Mouse (Mus musculus) forebrain, postnatal 0 days (tissue): ENCODE data around the gene Clec12a. TPM values are rescaled to one million over a fixed set of nuclear protein-coding genes. Genes with fewer than 3 reads are reported as not detected.

Experiments
- ATAC-seq: fragments of 200-750 bp; cut with Nextera tagmentation; 2 replicates; pipeline ENCODE4 v1.8.0; 2017; ENCODE audit warnings: mild to moderate bottlenecking, moderate library complexity
- DNase-seq: peaks from one replicate; pipeline ENCODE4 v3.0.0-alpha.2; 2015
- H3K27ac ChIP-seq: fragments of 300-500 bp; sonication (generic); 2 replicates; pipeline ENCODE4 v1.5.1; 2014; ENCODE audit warnings: low read depth, mild to moderate bottlenecking, antibody characterized with exemption, low read length, moderate library complexity, mixed read lengths
- H3K27me3 ChIP-seq: fragments of 300-500 bp; sonication (generic); 2 replicates; pipeline ENCODE4 v1.6.1; 2014; ENCODE audit warnings: mild to moderate bottlenecking, low read length, mixed read lengths; ENCODE audit not compliant: insufficient read depth
- H3K36me3 ChIP-seq: fragments of 300-500 bp; sonication (generic); 2 replicates; pipeline ENCODE4 v1.6.1; 2014; ENCODE audit warnings: mild to moderate bottlenecking, moderate library complexity; ENCODE audit not compliant: insufficient read depth
- H3K4me1 ChIP-seq: fragments of 300-500 bp; sonication (generic); 2 replicates; pipeline ENCODE4 v1.6.1; 2014; ENCODE audit warnings: antibody characterized with exemption; ENCODE audit not compliant: insufficient read depth
- H3K4me2 ChIP-seq: fragments of 300-500 bp; sonication (generic); 2 replicates; pipeline ENCODE4 v1.6.1; 2014; ENCODE audit warnings: low read depth, mild to moderate bottlenecking, moderate library complexity
- H3K4me3 ChIP-seq: fragments of 300-500 bp; sonication (generic); 2 replicates; pipeline ENCODE4 v1.5.1; 2014; ENCODE audit warnings: low read depth, low read length, mixed read lengths
- H3K9ac ChIP-seq: fragments of 300-500 bp; sonication (generic); 2 replicates; pipeline ENCODE4 v1.6.1; 2014; ENCODE audit warnings: mild to moderate bottlenecking
- H3K9me3 ChIP-seq: fragments of 300-500 bp; sonication (generic); 2 replicates; pipeline ENCODE4 v1.6.1; 2016; ENCODE audit warnings: low read length
- CTCF ChIP-seq: sonication (generic); IDR thresholded peaks from 2 replicates; pipeline ENCODE4 v1.5.1; 2016; ENCODE audit warnings: antibody characterized with exemption, control low read depth, low read depth
- WGBS: fragments of 180-500 bp; shearing (Covaris S2); extraction: QIAGEN DNeasy Blood & Tissue Kit; methylation state at CpG from one replicate; pipeline ENCODE4 v1.1.7; 2014; 5-methylcytosine and 5-hydroxymethylcytosine counted together
- polyA plus RNA-seq: library from polyadenylated mRNA; unstranded; fragments of >200 nt; fragmentation: Nextera tagmentation; extraction: Ambion mirVana; gene quantifications from 2 replicates; pipeline ENCODE4 v1.2.1, GENCODE M21; 2015
- total RNA-seq: library from RNA; depleted of rRNA; stranded (reverse); fragments of >200 nt; gene quantifications from 2 replicates; pipeline ENCODE4 v1.2.3, GENCODE M21; 2014

Gene Clec12a
- total and polyA plus RNA-seq, 2 experiments from 2014 or later = 0.12 to 2.7 TPM

- no peaks in the 10 kb centered on the region for H3K27me3 ChIP-seq
- H3K9me3 ChIP-seq = 0 out of 2 replicates have a peak, but pooled peaks cover 2% of the 10 kb centered on the region
- H3K4me1 ChIP-seq = no peaks in the 10 kb centered on the region
- H3K4me2 ChIP-seq = no peak overlapping the region
- no peak for TF ChIP-seq CTCF
- no peak for ATAC-seq
- no peak overlapping the region for H3K27ac ChIP-seq
- H3K36me3 ChIP-seq = no peaks in the 10 kb centered on the region
- H3K9ac ChIP-seq = no peak overlapping the region
- no peak for DNase-seq
- WGBS = 54% methylated on average over 4 of the region's 4 CpGs
- no peak overlapping the region for H3K4me3 ChIP-seq
Observed at GRCm38 (mm10) chr6:129349524-129350352, 7.2 kb downstream of the Clec12a start.

GRCm38 (mm10) chr6:129351091-129351490 lies 8.6 kb downstream of the Clec12a start:
- Histone ChIP-seq H3K4me2 (no peak overlapping the region), H3K9ac (no peak overlapping the region), H3K27me3 (no peaks in the 10 kb centered on the region), H3K9me3 (0 out of 2 replicates have a peak, but pooled peaks cover 2% of the 10 kb centered on the region), H3K27ac (no peak overlapping the region), H3K4me3 (no peak overlapping the region), H3K4me1 (no peaks in the 10 kb centered on the region), H3K36me3 (no peaks in the 10 kb centered on the region)
- no peak for TF ChIP-seq CTCF
- 90% methylated on average over 3 of the region's 3 CpGs for WGBS
- DNase-seq (no peak), ATAC-seq (no peak)

- Histone ChIP-seq H3K36me3 (no peaks in the 10 kb centered on the region), H3K4me2 (no peak overlapping the region), H3K9ac (no peak overlapping the region), H3K9me3 (no peaks in the 10 kb centered on the region), H3K27me3 (no peaks in the 10 kb centered on the region), H3K4me1 (no peaks in the 10 kb centered on the region), H3K4me3 (no peak overlapping the region), H3K27ac (no peak overlapping the region)
- ATAC-seq = no peak
- 96% methylated on average over 2 of the region's 2 CpGs for WGBS
- no peak for TF ChIP-seq CTCF
- DNase-seq = no peak
Observed at GRCm38 (mm10) chr6:129355774-129356173, 13.3 kb downstream of the Clec12a start.

GRCm38 (mm10) chr6:129356430-129356829 lies 13.9 kb downstream of the Clec12a start:
- Histone ChIP-seq H3K4me2 (no peak overlapping the region), H3K27ac (no peak overlapping the region), H3K4me1 (no peaks in the 10 kb centered on the region), H3K27me3 (no peaks in the 10 kb centered on the region), H3K36me3 (no peaks in the 10 kb centered on the region), H3K4me3 (no peak overlapping the region), H3K9me3 (no peaks in the 10 kb centered on the region), H3K9ac (no peak overlapping the region)
- no peak for TF ChIP-seq CTCF
- ATAC-seq (no peak), DNase-seq (no peak)

- ATAC-seq = no peak
- Histone ChIP-seq H3K9me3 (no peaks in the 10 kb centered on the region), H3K36me3 (no peaks in the 10 kb centered on the region)
Observed at GRCm38 (mm10) chr6:129359515-129359914, 17.0 kb downstream of the Clec12a start.

GRCm38 (mm10) chr6:129363942-129364341 lies 21.5 kb downstream of the Clec12a start:
- 22% methylated on average over 1 of the region's 1 CpGs for WGBS
- Histone ChIP-seq H3K4me1 (no peaks in the 10 kb centered on the region), H3K9ac (no peak overlapping the region), H3K4me3 (no peak overlapping the region), H3K36me3 (no peaks in the 10 kb centered on the region), H3K27me3 (no peaks in the 10 kb centered on the region), H3K9me3 (no peaks in the 10 kb centered on the region), H3K27ac (no peak overlapping the region), H3K4me2 (no peak overlapping the region)
- DNase-seq = no peak
- ATAC-seq = no peak
- TF ChIP-seq CTCF = no peak

More at GRCm38 (mm10) chr6:129359515-129359914, 17.0 kb downstream of the Clec12a start:
- H3K4me2 ChIP-seq = no peak overlapping the region
- no peak overlapping the region for H3K4me3 ChIP-seq
- no peak overlapping the region for H3K9ac ChIP-seq
- no peak overlapping the region for H3K27ac ChIP-seq
- TF ChIP-seq CTCF = no peak
- no peak for DNase-seq
- H3K4me1 ChIP-seq = no peaks in the 10 kb centered on the region
- H3K27me3 ChIP-seq = no peaks in the 10 kb centered on the region
- WGBS = 80% methylated on average over 2 of the region's 2 CpGs

- DNase-seq (peak; percentile 78), ATAC-seq (peak; percentile 64)
- Histone ChIP-seq H3K27ac (no peak overlapping the region), H3K4me2 (no peak overlapping the region), H3K9me3 (no peaks in the 10 kb centered on the region), H3K27me3 (no peaks in the 10 kb centered on the region), H3K9ac (no peak overlapping the region), H3K4me3 (no peak overlapping the region), H3K4me1 (no peaks in the 10 kb centered on the region), H3K36me3 (no peaks in the 10 kb centered on the region)
- peak; percentile 89 for TF ChIP-seq CTCF
- 15% methylated on average over 6 of the region's 6 CpGs for WGBS
Observed at GRCm38 (mm10) chr6:129365959-129366359, 23.5 kb downstream of the Clec12a start.
